Mouse (Mus musculus) midbrain, embryonic 13.5 days (tissue): ENCODE results near the gene Glis1. TPM values are rescaled to one million over a fixed set of nuclear protein-coding genes. Genes with fewer than 3 reads are reported as not detected.
A peak's percentile ranks its signal among the peaks of the same experiment; 100 is the strongest.

ENCODE experiments used
- ATAC-seq: fragments of 200-750 bp; cut with Nextera tagmentation; 2 replicates; pipeline ENCODE4 v1.8.0; 2017; ENCODE audit warnings: mild to moderate bottlenecking, moderate TSS enrichment, moderate library complexity
- H3K27ac ChIP-seq: fragments of 300-500 bp; sonication (generic); 2 replicates; pipeline ENCODE4 v1.5.1; 2015; ENCODE audit warnings: inconsistent platforms, mild to moderate bottlenecking, moderate library complexity
- H3K27me3 ChIP-seq: fragments of 300-500 bp; sonication (generic); 2 replicates; pipeline ENCODE4 v1.6.1; 2015; ENCODE audit warnings: mild to moderate bottlenecking, inconsistent platforms
- H3K36me3 ChIP-seq: fragments of 300-500 bp; sonication (generic); 2 replicates; pipeline ENCODE4 v1.6.1; 2015; ENCODE audit warnings: mild to moderate bottlenecking, inconsistent platforms
- H3K4me1 ChIP-seq: fragments of 300-500 bp; sonication (generic); replicated peaks from 2 replicates; pipeline ENCODE4 v1.6.1; 2015; ENCODE audit warnings: inconsistent platforms
- H3K4me2 ChIP-seq: fragments of 300-500 bp; sonication (generic); replicated peaks from 2 replicates; pipeline ENCODE4 v1.6.1; 2015; ENCODE audit warnings: moderate library complexity, mild to moderate bottlenecking, inconsistent platforms
- H3K4me3 ChIP-seq: fragments of 300-500 bp; sonication (generic); replicated peaks from 2 replicates; pipeline ENCODE4 v1.5.1; 2015; ENCODE audit warnings: mild to moderate bottlenecking, inconsistent platforms
- H3K9ac ChIP-seq: fragments of 300-500 bp; sonication (generic); replicated peaks from 2 replicates; pipeline ENCODE4 v1.6.1; 2015; ENCODE audit warnings: mild to moderate bottlenecking, inconsistent platforms
- H3K9me3 ChIP-seq: fragments of 300-500 bp; sonication (generic); 2 replicates; pipeline ENCODE4 v1.6.1; 2016; ENCODE audit warnings: mild to moderate bottlenecking, inconsistent platforms
- WGBS: fragments of 180-500 bp; shearing (Covaris S2); methylation state at CpG from one replicate; pipeline ENCODE4 v1.1.7; 2015; 5-methylcytosine and 5-hydroxymethylcytosine counted together
- polyA plus RNA-seq: library from polyadenylated mRNA; unstranded; fragments of >200 nt; fragmentation: Nextera tagmentation; extraction: Ambion mirVana; gene quantifications from 2 replicates; pipeline ENCODE4 v1.2.1, GENCODE M21; 2015

Gene Glis1
- polyA plus RNA-seq, 1 experiment from 2014 or later = 1.5 TPM

- Histone ChIP-seq H3K27me3 (0 out of 2 replicates have a peak, but pooled peaks cover under 1% of the 10 kb centered on the region), H3K36me3 (no peaks in the 10 kb centered on the region), H3K4me3 (no peak overlapping the region), H3K4me1 (no peaks in the 10 kb centered on the region), H3K27ac (no peak overlapping the region), H3K4me2 (no peak overlapping the region), H3K9me3 (no peaks in the 10 kb centered on the region), H3K9ac (no peak overlapping the region)
- ATAC-seq = no peak
- WGBS = 89% methylated on average over 2 of the region's 2 CpGs
Observed at GRCm38 (mm10) chr4:107561056-107561455, 126.7 kb downstream of the Glis1 start.

GRCm38 (mm10) chr4:107568159-107568558 is 133.8 kb downstream of the Glis1 start:
- Histone ChIP-seq H3K36me3 (no peaks in the 10 kb centered on the region), H3K9me3 (no peaks in the 10 kb centered on the region), H3K4me1 (peaks cover 26% of the 10 kb centered on the region), H3K4me3 (no peak overlapping the region), H3K4me2 (no peak overlapping the region), H3K27ac (no peak overlapping the region), H3K9ac (no peak overlapping the region), H3K27me3 (peaks cover 25% of the 10 kb centered on the region)
- 67% methylated on average over 21 of the region's 21 CpGs for WGBS
- peak; percentile 46; the same call in 1 of the 2 replicates for ATAC-seq

DNA sequence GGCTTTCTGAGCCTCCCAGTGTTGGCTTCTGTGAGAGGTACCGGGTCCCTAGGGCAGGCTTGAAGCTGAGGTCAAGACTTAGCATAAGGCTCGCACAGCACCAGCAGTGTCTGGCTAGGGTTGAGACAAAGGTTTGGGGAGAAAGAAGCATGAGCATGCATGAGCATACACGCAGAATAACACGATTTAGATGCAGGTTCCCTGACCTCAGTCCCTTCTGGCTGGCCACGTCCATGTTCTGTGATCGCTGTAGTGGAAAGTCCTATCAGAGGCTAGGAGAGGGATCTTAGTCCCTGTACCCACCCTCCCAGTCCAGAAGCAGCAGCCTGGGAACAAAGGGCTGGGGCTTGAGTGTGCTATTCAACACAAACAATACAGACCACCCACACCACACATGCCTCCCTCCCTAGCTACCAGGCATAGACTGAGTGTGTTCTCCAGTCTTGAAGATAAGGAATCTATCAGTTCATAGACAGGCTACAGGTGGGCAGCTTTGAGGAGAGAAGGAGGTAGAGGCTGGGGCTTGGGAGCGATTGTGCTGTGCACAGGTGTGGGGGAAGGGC is 134.6 kb downstream of the Glis1 start:
- H3K36me3 ChIP-seq = no peaks in the 10 kb centered on the region
- peak; percentile 27 for ATAC-seq

GRCm38 (mm10) chr4:107570329-107571014 is 136.1 kb downstream of the Glis1 start:
- H3K4me1 ChIP-seq = peaks cover 26% of the 10 kb centered on the region
- no peaks in the 10 kb centered on the region for H3K36me3 ChIP-seq
- 0 out of 2 replicates have a peak overlapping the region, but pooled peaks have one; percentile 25 for H3K27ac ChIP-seq
- ATAC-seq = peak; percentile 63
- H3K4me3 ChIP-seq = no peak overlapping the region
- H3K9me3 ChIP-seq = no peaks in the 10 kb centered on the region
- no peak overlapping the region for H3K9ac ChIP-seq
- H3K27me3 ChIP-seq = peaks cover 25% of the 10 kb centered on the region
- no peak overlapping the region for H3K4me2 ChIP-seq
- 49% methylated on average over 19 of the region's 19 CpGs for WGBS

More for the DNA sequence above, 134.6 kb downstream of the Glis1 start:
- Histone ChIP-seq H3K9ac (no peak overlapping the region), H3K27me3 (peaks cover 25% of the 10 kb centered on the region), H3K27ac (no peak overlapping the region), H3K9me3 (no peaks in the 10 kb centered on the region), H3K4me2 (no peak overlapping the region), H3K4me1 (peaks cover 26% of the 10 kb centered on the region), H3K4me3 (no peak overlapping the region)
- WGBS = 18% methylated on average over 7 of the region's 7 CpGs

DNA sequence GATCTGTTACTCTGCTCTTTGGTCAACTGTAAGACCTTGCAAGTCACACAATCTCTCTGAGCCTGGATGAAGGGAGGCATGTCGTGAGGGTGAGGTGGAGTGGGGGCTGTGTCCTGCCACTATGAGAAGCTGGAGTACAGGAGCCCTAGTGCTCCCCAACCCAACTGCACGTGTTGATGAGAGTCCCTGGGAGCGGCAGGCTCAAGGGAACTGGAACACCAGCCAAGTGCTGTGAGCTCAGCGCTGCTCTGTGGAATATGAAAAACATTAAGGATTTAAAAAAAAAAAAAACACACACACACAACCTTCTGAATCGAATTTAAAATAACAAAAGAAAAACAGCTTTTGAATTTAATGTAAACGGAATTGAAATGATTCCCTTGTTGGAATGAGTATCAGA is 141.4 kb downstream of the Glis1 start:
- WGBS = 68% methylated on average over 6 of the region's 6 CpGs
- no peaks in the 10 kb centered on the region for H3K27me3 ChIP-seq
- no peak for ATAC-seq

GRCm38 (mm10) chr4:107576742-107577141 is 142.4 kb downstream of the Glis1 start:
- Histone ChIP-seq H3K36me3 (no peaks in the 10 kb centered on the region), H3K4me3 (no peak overlapping the region), H3K4me1 (peaks cover 5% of the 10 kb centered on the region; the same call in 1 of the 2 replicates), H3K9me3 (no peaks in the 10 kb centered on the region), H3K4me2 (no peak overlapping the region), H3K27ac (no peak overlapping the region), H3K27me3 (no peaks in the 10 kb centered on the region), H3K9ac (no peak overlapping the region)
- no peak for ATAC-seq
- WGBS = 68% methylated on average over 6 of the region's 6 CpGs

More for the DNA sequence above, 141.4 kb downstream of the Glis1 start:
- no peak overlapping the region for H3K9ac ChIP-seq
- H3K9me3 ChIP-seq = no peaks in the 10 kb centered on the region
- H3K4me3 ChIP-seq = no peak overlapping the region
- no peak overlapping the region for H3K4me2 ChIP-seq
- H3K4me1 ChIP-seq = peaks cover 14% of the 10 kb centered on the region; the same call in 1 of the 2 replicates
- H3K27ac ChIP-seq = no peak overlapping the region
- no peaks in the 10 kb centered on the region for H3K36me3 ChIP-seq

DNA sequence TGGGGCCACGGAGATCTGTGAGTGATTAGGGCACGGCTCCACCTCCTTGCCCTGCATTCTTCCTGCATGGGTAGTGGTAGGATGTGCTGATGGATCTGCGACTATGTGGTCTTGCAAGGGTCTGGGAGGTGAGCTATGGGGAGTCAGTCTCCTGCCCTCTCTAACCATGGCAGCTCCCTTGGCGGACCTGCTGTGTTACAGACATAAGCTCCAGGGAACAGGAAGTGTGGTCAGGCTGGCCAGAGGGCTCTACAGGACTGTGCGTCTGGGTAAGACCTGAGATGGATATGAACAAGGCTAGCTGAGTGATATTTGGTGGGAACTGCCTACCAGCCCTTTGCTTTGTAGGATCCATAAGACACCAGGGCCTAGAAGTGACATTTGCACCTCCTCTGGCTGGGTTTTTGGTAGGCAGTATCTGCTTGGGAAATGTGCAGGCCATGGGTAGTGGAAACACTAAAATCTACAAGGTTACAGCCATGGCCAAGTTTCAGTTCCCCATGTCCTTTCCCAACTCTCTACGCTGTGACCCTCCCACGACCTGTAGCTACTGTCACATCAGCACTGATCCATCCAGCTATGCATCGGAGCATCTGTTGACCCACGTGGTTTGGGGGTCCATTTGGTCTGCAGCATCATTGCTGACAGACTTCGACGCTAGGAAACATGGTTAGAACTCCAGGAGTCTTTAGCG is 142.9 kb downstream of the Glis1 start:
- H3K4me2 ChIP-seq = no peak overlapping the region
- WGBS = 91% methylated on average over 12 of the region's 12 CpGs
- peaks cover 5% of the 10 kb centered on the region; the same call in 1 of the 2 replicates for H3K4me1 ChIP-seq
- no peaks in the 10 kb centered on the region for H3K36me3 ChIP-seq
- H3K9me3 ChIP-seq = no peaks in the 10 kb centered on the region
- H3K4me3 ChIP-seq = no peak overlapping the region
- H3K27me3 ChIP-seq = no peaks in the 10 kb centered on the region
- ATAC-seq = no peak
- H3K9ac ChIP-seq = no peak overlapping the region
- no peak overlapping the region for H3K27ac ChIP-seq

DNA sequence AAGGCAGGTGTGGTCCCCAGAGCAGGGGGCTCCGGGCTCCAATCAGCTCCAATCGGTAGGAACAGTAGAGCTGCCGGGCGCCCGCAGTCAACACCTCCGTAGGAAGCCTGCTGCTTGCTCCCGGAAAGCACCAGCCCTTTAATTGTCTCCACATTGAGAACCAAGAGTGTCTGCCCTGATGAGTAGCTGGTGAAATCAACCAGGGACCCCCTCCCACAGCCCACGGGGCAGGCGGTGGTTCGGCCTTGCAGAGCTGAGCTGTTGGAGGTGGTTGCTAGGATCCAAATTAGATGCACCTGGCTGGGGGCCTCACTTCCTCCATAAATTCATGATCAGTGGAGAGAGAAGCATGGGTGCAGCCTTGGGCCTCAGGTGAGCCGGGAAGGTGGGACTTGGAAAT is 146.5 kb downstream of the Glis1 start:
- ATAC-seq = no peak
- no peaks in the 10 kb centered on the region for H3K27me3 ChIP-seq
- 81% methylated on average over 11 of the region's 11 CpGs for WGBS

GRCm38 (mm10) chr4:107586391-107586790 is 152.0 kb downstream of the Glis1 start:
- H3K9ac ChIP-seq = no peak overlapping the region
- H3K36me3 ChIP-seq = no peaks in the 10 kb centered on the region
- no peak overlapping the region for H3K4me2 ChIP-seq
- H3K27me3 ChIP-seq = no peaks in the 10 kb centered on the region
- 82% methylated on average over 5 of the region's 5 CpGs for WGBS
- 0 out of 2 replicates have a peak, but pooled peaks cover 6% of the 10 kb centered on the region for H3K4me1 ChIP-seq
- no peak overlapping the region for H3K27ac ChIP-seq
- no peak for ATAC-seq
- no peak overlapping the region for H3K4me3 ChIP-seq
- H3K9me3 ChIP-seq = no peaks in the 10 kb centered on the region

More for the DNA sequence above, 146.5 kb downstream of the Glis1 start:
- Histone ChIP-seq H3K9ac (no peak overlapping the region), H3K4me2 (no peak overlapping the region), H3K36me3 (no peaks in the 10 kb centered on the region), H3K27ac (no peak overlapping the region), H3K9me3 (no peaks in the 10 kb centered on the region), H3K4me1 (peaks cover 5% of the 10 kb centered on the region; the same call in 1 of the 2 replicates), H3K4me3 (no peak overlapping the region)

DNA sequence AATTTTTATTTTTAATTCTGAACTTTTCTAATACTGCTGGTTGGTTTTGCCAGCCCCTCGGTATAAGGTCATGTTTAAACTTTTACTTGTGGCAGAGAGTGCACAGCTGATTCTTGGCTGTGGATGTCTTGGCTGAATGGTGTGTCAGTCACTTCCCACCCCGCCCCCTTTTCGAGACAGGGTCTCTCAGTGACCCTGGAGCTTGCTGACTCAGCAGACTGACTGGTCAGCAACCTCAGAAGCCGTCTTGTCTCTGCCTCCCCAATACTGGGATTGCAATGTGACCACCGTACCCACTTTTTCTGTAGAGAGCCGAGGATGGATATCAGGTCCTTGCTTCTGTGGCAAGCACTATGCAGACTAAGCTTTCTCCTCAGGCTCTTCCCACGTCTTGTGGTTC is 154.2 kb downstream of the Glis1 start:
- H3K4me2 ChIP-seq = no peak overlapping the region
- 0 out of 2 replicates have a peak, but pooled peaks cover 6% of the 10 kb centered on the region for H3K4me1 ChIP-seq
- no peaks in the 10 kb centered on the region for H3K36me3 ChIP-seq
- no peak overlapping the region for H3K4me3 ChIP-seq
- no peaks in the 10 kb centered on the region for H3K27me3 ChIP-seq
- no peak overlapping the region for H3K27ac ChIP-seq
- no peaks in the 10 kb centered on the region for H3K9me3 ChIP-seq
- ATAC-seq = no peak
- 83% methylated on average over 7 of the region's 7 CpGs for WGBS
- H3K9ac ChIP-seq = no peak overlapping the region

DNA sequence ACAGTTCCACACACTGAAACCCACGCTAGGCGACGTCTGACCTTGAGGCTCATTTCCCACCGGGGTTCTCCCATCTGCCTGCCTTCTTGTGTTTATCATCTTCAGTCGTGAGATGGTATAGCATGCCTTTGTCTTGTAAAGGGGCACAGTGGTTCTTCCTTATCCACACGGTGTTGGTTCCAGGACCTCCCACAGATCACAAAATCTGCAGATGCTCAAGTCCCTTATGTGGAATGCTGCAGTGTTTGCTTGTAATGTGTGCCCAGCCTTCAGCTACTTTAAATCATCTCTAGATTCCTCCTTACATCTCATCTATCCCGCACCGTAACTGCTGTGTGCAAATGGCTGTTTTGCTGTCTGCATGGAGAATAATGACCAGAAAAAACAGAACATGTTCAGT is 154.7 kb downstream of the Glis1 start:
- Histone ChIP-seq H3K27ac (no peak overlapping the region), H3K9me3 (no peaks in the 10 kb centered on the region), H3K4me2 (no peak overlapping the region), H3K27me3 (no peaks in the 10 kb centered on the region), H3K9ac (no peak overlapping the region), H3K36me3 (no peaks in the 10 kb centered on the region), H3K4me3 (no peak overlapping the region), H3K4me1 (0 out of 2 replicates have a peak, but pooled peaks cover 6% of the 10 kb centered on the region)
- ATAC-seq = no peak
- 84% methylated on average over 8 of the region's 8 CpGs for WGBS
